Mouse (Mus musculus): ENCODE measurements around the gene Sdhaf4. TPM values are rescaled to one million over a fixed set of nuclear protein-coding genes. Genes with fewer than 3 reads are reported as not detected.
"Not testable (repeated sequence)": the region's sequence is repeated elsewhere in the genome, so short reads cannot be mapped to it uniquely, and the experiment has no call there.

The Sdhaf4 gene
- 10 to 100 TPM; 90.9 to 97.1 (median 92.2) TPM for total RNA-seq (2022)

DNA sequence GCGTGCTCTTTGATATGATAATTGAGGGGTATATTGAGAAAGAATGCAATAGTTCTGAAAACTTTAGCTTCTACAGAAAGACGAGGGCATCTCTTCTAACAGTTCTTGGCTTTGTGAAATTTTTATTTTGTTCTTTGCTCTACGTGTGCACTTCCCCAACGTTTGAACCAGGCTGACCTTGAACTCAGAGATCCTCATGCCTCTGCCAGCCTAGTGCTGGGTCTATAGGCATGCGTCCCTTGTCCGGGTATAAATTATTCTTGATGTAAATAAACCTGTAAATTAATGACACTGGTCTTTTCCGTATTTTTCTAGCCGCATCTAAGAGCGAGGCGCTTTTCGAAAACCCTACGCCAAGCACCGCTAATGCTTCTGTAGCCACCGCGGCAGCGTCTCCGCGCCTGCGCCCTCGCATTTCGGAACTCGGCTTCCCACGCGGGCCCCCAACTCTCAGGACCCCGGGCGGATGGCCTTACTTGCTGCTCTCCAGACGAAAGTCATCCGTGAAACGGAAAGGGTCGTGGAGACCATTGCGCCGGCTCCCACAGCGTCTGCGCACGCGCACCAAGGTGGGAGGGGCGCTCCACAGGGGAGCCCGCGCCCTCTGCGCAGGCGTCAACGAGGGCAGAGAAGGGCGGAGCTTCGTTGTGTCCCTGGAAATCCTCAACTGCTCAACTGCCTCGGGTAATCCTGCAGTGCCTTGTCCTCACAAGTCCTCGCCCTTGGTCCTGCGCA is at the start of gene Sdhaf4:
Sdhaf4 (minus strand) TSS at position 587 of the 735 bp plus-strand sequence.
- DNase-seq (ENCODE audit: low spot score): peak; percentile 91

DNA sequence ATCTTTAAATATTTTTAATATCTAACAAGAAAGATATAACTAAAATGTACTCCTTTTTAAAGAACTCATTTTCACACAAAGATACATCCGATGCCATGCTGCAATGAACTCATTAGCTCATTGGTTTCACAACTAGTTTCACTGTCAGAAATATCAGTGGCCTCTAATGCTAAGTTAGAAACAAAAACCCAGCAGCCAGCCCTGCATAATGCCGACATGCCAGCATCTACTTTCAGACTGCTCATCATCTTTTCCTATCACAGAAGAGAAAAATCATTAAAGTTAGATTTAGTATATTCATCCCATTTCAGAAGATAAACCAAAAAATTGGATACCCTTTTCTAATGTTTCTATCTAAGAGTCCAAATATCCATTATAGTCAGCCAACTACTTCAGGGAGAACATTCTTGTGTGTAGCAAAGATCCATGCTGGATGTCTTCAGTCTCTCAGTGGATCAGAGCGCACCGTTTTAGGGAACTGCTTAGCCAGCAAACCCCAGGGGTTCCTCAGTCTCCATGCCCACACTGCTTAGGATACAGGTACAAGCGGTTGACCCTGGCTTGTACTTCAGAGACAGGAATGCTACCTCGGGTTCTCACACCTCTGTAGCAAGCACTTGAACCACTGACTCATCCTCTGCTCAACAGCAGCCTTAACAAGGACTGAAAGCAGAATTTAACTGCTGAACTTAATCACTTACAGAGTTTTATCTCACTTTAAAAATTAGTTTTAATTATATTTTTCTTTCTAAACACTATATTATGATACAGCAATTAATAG is 41.5 kb upstream of the Sdhaf4 start:
- DNase-seq (ENCODE audit: low spot score): no peak

DNA sequence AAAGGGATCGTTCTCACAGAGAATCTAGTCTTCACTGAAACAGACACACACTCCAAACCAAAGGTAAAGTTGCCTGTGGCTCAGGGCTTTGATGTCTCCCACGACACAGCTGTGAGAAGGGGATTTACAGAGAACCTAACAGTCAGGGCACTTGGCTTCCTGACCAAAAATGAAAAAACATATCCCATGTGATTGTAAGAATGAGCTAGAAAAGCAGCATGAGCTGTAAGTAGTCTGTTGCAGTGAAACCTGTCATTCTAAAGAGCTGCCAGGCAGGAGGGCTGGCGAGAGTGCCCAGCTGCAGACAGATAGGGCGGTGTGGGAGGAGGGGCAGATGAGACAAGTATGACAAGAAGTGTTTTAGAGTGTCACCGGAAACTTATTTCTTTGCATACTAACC is 40.2 kb upstream of the Sdhaf4 start:
- no peak for DNase-seq (ENCODE audit: low spot score)

DNA sequence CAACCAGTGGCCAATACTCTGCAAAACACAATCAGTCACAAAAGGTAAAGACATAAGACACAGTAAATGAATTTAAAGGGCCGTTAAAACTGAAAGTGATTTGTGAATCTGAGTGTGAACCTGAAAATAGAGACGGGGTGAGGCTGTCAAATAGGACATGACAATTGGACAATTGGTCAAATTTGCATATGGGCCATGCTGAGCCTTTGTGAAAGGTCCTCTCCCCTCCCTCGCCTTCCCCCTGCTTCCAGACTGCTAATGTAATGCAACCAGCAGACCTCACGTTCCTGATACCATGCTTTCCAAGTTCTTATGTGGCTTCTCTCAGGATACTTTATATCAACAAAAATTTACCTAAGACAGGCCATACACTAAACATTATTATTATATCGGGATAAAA is 37.6 kb upstream of the Sdhaf4 start:
- no peak for DNase-seq (ENCODE audit: low spot score)

DNA sequence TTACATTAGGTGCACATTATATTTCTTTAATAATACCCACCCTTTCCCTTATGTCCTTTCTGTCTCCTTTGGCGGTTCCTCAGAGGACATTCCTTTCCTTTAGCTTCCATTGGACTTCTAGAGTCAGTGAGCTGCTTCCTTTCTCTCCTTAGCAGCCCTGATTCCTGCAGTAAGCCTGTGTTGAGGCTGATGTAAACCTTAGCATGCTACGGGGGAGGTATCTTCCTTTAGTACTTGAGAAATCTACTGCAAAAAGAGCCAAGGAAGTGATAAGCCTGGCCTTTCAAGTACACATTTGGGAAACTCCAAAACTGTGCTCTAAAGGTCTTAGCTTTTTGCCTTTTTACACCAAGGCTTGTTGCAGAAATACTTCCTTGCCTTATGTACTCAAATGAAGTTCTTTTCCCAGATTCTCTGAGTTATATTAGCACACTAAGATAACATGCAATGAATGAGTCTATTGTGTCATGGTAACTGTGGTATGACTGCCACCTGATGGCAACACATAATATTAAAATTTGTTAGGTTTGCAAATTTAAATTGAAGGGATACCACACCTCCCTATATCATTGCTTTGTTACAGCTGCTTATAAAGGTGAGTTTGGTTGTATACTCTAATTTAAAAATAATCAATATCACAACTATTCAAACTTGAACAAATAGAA is 28.4 kb upstream of the Sdhaf4 start:
- DNase-seq (ENCODE audit: low spot score): no peak

DNA sequence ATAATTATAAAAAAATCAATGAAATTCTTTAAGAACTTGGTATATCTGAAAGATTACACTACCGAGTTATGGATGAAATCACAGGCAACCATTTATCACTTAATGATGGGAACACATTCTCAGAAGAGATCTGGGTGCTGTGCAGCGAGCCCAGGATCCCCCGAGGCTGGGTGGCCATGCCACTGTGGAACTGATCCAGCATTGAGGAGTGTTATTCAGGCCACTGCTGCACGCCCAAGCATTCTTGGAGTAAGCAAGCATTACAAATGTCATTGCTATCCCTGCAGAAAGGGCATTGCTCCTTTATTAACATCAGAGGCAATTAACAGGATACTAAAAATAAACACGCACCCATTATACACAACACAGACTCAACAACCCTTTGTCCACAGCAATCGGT is 5.4 kb upstream of the Sdhaf4 start:
- no peak for DNase-seq (ENCODE audit: low spot score)

DNA sequence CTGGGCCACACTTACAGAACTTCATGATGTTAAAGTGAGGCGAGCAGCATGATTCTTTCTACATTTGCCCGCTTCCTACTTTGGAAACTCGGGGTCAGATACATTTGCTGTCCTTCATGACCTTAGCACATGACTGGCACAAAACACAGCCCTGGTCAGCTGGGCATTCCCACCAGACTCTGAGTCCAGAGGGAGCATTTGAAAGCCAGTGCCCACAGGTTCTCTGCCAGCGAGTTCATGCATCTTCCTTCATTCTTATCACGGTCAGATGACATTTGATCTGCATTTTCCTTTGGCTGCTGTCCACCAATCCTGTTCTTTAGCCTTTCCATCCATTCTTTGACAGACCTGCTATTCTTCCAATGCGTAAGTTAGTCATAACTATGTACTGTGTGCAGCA is 4.6 kb upstream of the Sdhaf4 start:
- no peak for DNase-seq (ENCODE audit: low spot score)

DNA sequence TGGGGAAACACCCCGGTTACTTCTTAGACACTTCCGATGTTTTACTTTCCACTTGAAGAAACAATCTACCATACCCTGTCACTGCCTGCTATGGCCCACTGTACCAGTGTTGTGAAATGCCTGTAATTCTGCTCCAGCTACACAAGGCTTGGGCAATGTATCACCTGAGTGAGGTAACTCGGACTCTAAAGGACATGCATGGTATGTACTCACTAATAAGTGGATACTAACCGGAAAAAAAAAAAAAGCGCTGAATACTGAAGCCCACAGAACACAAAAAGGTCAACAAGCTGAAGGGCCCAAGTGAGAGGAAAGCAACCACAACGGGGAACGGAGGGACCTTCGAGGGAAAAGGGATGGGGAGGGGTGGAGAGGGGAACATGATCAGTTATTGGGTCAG is 2.2 kb upstream of the Sdhaf4 start:
- no peak for DNase-seq (ENCODE audit: low spot score)

DNA sequence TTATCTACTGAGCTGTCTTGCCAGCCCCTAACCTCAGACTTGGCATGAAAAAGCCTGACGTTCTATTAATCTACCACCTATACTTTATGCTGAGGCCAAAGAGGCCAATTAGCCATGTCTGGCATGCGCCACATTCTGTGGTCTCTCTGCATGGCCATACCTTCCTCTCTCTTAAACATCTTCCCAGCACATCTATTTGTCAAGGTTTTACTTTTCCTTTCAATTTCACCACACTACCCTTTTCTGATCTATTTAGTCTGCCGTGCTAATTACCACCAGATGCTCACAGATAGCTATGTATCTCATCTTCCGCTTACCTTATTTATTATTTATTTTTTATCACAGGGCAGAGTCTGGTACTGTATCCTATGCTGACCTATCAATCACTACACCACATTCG is 6.1 kb downstream of the Sdhaf4 start:
- no peak for DNase-seq (ENCODE audit: low spot score)

DNA sequence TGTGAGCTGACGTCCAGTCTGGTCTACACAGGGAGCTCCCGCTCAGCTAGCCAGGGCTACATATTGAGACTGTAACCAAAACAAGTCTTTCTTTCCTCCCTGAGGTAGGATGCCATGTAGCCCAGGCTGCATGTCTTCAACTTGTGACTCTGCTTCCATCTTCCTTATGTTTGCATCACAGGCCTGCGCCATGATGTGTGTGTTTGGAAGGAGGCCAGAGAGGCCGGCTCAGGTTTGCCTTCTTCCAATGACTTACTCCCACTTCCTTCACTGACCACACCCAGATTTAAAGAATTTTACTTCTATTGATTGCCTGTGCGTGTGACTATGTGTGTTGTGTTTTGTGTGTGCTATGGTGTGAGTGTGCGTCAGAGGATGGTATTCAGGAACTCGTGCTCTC is 6.6 kb downstream of the Sdhaf4 start:
- DNase-seq (ENCODE audit: low spot score): no peak

DNA sequence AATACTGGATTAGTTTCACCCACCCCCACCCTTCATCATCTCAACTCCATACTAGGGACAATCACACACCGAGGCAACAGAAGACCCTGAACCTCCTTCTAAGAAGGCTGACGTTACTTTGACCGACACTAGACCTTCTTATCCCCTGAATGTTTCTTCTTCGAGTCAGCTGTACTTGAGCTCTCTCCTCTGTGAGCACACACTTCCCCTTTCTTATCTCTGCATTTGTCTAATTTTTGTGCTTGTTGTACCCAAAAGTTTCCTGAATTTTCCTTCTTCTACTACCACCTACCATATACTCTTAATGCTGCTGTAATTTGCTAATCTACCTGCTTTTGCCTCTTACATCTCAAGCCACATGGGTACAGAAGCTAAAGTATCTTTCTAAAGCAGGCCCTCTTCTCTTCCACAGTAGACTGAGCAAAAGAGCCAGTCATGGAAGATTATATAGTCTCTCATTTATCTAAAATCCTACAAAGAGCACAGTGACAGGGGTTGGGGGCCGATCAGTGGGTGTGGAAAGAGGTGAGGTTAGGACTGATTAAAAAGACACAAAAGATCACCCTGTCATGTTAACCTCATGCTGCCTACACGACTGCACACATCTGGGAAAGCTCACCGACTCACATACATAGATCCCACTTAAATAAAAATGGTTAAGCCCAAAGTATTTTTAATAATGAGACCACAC is 7.2 kb downstream of the Sdhaf4 start:
- DNase-seq (ENCODE audit: low spot score): no peak

DNA sequence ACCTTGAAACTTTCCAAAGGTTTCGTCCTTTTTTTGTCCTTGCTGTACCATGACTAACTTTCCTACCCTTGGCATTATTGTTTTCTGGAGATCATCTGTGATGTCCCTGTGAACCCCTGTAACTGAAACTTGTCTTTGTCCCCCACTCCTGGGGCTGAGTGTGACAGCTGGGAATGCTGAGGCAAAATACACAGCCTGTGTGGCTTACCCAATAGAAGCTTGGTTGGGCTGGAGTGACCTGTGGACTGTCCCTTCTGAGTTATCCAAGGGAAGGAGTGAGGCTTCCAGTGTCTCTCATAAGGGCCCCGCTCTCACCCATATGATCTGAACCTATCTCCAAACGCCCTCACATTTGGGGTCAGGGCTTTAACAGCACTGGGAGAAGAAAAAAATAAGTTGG is 8.0 kb downstream of the Sdhaf4 start:
- DNase-seq (ENCODE audit: low spot score): no peak

DNA sequence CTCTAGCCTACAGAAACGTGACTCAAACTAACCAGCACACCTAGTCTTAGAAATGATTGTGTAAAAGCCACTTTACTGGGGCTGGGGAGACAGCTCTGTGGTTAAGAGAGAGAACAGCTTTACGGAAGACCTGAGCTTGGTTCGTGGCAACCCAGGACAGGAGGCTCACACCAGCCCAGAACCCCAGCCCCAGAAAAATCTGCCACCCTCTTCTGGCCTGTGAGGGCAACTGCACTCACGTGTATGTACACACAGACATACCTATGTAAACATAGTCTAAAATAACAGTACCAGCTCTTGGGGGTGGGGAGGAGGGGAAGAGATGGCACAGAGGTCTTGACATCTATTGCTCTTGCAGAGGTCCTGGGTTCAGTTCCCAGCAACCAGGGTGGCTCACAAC is 10.0 kb downstream of the Sdhaf4 start:
- no peak for DNase-seq (ENCODE audit: low spot score)

DNA sequence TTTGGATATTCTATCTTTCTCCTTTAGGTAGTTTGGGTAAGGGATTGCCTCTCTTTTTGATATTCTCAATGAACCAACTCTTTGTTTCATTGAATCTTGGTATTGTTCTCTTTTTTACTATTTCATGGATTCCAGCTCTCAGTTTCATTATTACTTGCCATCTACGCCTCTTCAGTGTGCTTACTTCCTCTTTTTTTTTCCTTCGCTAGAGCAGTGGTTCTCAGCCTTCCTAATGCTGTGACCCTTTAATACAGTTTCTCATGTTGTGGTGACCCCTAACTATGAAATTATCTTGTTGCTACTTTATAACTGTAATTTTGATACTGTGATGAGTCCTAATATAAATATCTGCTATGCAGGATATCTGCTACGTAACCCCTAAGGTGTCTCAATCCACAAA is 22.3 kb downstream of the Sdhaf4 start:
- DNase-seq (ENCODE audit: low spot score): no peak

DNA sequence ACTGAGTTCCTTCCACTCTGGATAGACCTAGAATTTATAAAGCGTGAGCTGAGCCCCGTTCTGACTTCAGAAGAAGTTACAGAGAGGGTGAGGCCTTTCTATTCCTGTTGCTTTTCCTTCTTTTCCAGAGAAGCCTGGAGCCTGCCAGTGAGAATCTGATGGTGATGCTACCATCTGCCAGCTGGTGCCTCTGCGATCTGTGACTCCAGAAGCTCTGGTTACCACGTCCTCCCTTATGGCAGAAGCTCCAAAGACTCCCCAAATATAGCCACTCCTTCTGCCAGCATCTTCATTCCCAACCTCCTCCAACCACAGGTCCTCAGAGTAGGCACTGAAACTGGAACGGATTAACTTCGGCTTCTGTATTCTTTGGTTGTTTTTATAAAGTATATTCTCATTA is 27.2 kb downstream of the Sdhaf4 start:
- DNase-seq (ENCODE audit: low spot score): no peak

DNA sequence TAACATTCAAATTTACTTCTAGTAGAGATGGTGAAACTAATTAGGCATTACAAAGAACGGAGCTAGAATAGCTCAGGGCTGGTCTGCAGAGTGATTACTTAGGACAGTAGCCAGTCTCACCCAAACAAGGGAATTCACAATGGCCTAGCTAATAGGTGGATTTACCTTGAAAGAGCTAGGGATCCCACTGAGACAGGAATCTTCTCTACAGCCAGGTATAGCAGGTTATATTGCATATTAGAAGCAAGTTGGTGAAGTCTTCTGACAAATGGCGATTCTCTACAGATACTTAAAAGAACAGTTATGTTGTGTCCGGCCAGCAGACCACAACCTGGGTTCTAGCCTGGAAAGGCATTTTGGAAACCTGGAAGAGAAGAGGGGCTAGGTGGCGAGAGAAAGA is 34.3 kb downstream of the Sdhaf4 start:
- DNase-seq (ENCODE audit: low spot score): not testable (repeated sequence)

DNA sequence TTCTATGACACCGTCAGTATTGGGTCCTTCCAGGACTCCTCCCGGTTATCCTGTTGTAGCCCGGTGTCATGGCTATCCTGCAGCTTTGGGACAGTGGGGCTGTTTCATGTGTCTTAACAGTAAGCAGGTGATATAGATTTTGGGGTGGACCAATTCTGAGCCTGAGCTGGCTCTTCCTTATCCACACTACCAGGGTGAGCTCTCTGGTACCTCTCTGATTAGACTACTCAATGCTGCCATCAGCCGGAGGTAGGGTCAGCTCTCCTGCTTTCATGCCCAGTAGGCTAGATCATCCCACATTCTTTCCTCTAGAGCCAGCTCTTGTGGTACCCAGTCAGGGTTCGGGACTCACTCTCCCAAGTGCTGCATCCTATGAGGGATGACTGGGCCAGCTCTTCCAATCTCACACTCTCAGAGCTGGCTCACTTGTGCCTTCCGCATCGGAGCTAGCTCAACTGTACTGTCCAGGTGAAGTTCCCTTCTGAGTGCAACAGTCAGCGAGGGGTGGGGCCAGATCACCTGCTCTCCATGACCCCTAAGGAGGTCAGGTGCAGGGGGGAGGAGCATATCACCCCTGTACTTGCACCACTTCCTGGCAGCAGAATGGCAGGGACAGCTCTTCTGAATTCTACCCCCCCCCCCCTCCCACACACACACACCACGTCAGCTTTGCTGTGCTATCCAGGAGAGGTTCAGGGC is 37.3 kb downstream of the Sdhaf4 start:
- DNase-seq (ENCODE audit: low spot score): no peak

DNA sequence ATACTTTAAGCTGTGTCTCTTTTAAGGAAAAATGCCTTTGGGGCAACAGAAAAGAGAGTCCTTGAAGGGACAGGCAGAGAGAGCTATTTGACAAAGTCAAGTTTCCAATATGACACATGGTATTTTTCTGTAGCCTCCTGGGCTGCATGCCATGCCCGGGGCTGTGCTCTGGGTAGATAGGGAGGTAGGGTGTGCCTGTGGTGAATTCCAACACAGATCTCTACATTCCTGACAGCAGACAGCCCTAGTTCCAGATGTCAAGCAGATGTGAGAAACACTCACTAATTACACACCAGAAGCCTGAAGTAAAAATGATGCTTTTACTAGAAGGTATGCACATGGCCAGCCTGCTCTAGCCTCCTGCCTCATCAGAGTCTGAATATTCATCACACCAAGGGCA is 39.2 kb downstream of the Sdhaf4 start:
- no peak for DNase-seq (ENCODE audit: low spot score)

DNA sequence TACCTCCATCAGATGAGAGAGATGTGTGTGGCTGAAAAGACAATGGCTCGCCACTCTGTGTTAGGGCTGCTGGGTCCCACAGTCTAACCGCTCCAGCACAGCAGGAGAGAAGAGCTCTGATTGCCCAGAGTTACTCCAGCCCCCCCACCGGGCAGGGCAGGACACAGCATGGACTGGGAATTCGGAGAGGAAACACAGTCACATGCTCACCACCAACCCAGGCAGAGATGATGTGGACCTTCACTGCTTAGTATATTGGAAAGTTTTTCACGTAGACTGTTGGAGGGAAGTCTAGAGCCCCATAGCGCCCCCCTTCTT is 46.1 kb downstream of the Sdhaf4 start:
- no peak for DNase-seq (ENCODE audit: low spot score)

DNA sequence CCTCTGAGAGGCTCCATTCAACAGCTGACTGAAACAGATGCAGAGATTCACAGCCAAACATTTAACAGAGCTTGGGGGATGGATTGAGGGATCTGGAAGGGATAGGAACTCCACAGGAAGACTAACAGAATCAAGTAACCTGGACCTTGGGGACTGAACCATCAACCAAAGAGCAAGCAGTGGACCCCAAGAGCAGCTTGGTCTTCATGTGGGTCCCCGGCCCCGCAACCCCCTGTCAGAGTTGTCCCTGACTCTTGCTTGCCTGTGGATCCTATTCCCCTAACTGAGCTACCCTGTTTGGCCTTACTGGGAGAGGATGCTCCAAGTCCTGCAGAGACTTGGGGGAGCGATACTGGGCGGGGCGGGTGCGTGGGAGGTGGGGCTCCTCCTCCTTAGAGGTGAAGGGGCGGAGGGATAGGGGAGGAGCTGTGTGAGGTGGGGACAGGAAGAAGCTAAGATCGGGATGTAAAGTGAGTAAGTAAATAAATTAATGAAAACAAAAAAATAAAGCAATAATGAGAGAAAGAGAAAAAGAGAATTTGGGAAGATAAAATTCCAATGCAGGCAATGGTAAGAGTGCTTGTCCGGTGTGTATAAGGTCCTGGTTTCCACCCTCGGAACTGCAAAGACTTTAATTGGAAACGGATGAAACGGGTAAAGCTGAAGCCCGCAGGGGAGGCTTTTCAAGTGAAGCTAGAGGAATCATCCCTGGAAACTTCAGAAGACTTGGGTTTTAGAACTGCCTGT is 46.6 kb downstream of the Sdhaf4 start:
- no peak for DNase-seq (ENCODE audit: low spot score)

DNA sequence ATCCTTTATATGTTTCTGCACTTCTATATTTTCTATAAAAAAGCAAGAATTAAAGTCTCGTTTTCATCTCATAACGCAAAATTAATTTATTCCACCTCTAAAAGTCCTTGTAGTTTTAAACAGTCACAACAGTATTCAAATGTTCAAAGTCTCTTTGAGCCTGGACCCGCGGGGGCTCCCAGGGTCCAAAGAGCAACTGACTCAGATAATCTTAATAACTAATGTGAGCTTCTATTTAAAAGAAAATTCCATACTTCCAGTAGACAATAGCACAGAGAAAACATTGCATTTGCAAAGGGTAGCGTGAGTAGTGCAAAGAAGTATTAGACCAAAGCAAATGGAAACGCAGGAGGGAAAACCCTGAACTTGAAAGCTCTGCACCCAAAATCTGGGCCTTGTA is 47.4 kb downstream of the Sdhaf4 start:
- DNase-seq (ENCODE audit: low spot score): no peak
